Mouse (Mus musculus): ENCODE results near the gene Rln1.

- TF ChIP-seq POLR2A (IDR thresholded peaks at IDR 0.05; ENCODE audit: borderline replicate concordance, control insufficient read depth, low read depth, low read length) (no peak), CTCF (IDR thresholded peaks at IDR 0.05; ENCODE audit: control insufficient read depth, insufficient read depth, low read length) (no peak)
Observed at GRCm38 (mm10) chr19:29376382-29376781, 41.9 kb upstream of the Rln1 start.

Measured in bone marrow, adult 2 months (tissue).